Mouse (Mus musculus) cerebellum, postnatal 25 days (tissue): Measurements from ENCODE around the gene Rab1a.
A peak's percentile ranks its signal among the peaks of the same experiment; 100 is the strongest.
"Not testable (repeated sequence)": the region's sequence is repeated elsewhere in the genome, so short reads cannot be mapped to it uniquely, and the experiment has no call there.

ENCODE experiments used
- DNase-seq, 2 experiments: peaks; one replicate each; pipeline ENCODE4 v3.0.0; 2021; ENCODE audit warnings: mixed read lengths in 2 of 2

Gene Rab1a

DNA sequence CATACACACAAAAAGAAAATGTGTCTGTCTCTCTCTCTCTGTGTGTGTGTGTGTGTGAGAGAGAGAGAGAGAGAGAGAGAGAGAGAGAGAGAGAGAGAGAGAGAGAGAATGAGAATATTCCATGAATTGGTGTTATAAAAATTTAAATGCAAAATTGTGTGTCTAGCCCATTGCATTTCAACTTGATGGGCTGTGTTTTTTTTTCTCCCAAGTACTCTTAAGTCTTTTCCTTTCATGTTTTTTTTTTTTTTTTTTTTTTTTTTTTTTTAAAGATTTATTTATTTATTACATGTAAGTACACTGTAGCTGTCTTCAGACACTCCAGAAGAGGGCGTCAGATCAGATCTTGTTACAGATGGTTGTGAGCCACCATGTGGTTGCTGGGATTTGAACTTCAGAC, 20.4 kb downstream of the Rab1a start:
- not testable (repeated sequence) for DNase-seq

DNA sequence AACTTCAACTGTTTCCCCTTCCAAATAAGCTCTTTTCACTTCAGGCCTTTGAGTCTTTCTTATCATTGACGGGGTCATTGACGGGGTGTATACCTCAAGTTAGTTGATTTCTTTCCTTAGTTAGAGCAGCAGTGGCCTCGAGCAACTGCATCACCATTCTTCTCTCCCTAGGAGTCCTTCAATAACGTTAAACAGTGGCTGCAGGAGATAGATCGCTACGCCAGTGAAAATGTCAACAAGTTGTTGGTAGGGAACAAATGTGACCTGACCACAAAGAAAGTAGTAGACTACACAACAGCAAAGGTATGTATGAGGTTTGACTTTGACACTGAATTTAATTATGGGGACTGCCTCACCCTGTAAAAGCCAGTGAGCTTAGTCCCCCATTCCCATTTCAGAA, 23.0 kb downstream of the Rab1a start:
- DNase-seq = no peak

DNA sequence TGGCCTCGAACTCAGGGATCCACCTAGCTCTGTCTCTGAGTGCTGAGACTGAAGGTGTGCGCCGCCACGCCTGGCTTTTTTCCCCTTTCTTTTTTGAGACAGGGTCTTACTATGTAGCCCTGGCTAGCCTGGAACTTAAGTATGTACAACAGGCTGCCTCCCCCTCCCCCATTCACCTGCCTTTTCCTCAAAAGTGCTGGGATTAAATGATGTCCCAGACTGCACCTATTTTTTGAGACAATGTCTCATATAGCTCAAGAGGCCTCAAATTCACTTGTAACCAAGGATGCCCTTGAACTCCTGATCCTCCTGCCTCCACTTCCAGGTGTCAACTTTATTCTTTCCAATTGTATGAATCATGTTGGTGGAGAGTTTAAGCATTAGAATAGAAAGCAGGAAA, 24.7 kb downstream of the Rab1a start:
- DNase-seq = no peak

DNA sequence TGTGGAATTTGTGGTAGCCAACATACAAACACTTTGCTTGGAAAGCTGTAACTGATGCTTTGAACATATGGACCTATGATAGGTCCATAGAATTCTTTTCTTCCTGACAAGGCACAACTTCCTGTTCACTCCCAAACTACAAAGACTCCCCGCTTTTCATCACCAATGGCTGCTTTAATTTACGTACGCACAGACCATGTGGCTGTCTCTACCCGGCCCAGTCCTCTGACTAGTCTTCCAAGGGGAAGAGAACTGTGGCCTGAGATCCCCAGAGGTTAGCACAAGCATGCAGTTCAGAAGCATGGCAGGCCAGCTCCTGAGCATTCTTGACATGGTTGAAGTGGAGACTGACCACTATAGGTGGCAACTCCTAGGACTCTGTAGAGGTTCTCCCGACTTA, 27.4 kb downstream of the Rab1a start:
- no peak for DNase-seq

DNA sequence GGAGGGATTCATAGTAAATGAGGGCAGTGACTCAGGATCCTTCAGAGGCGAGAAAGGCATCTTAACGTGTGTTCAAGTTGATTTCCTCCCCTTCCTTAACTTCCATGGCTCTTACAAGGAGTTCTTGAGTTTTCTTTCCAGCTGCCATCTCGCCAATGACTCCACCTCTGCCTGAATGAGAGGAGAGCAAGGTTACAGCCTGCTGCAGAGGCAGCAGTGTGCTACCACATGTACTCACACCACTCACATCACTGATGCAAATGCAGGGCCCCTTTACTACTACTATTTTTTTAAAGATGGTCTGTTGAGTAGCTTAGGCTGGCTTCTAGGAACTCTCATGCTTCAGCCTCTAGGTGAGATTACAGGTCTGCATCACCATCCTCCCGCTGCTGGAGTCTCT, 28.1 kb downstream of the Rab1a start:
- DNase-seq = no peak

DNA sequence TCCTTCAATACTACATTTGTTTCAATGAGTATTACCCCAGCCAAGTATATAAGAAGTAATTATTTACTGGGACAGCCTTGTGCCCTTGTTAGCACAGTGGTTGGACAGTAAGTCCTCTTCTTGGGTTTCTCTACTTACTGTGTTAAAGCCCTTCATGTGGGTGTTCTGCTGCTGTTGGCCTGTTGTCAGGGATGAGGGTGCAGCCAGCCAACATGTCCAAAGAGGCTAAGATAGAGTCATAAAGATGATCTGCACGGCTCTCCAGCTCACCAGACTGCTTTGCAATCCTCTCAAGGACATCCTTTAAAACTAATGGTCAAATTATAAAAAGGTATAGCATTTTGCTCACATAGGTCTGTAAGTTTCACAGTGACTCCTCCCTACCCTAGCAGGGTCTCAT, 29.1 kb downstream of the Rab1a start:
- DNase-seq = no peak

DNA sequence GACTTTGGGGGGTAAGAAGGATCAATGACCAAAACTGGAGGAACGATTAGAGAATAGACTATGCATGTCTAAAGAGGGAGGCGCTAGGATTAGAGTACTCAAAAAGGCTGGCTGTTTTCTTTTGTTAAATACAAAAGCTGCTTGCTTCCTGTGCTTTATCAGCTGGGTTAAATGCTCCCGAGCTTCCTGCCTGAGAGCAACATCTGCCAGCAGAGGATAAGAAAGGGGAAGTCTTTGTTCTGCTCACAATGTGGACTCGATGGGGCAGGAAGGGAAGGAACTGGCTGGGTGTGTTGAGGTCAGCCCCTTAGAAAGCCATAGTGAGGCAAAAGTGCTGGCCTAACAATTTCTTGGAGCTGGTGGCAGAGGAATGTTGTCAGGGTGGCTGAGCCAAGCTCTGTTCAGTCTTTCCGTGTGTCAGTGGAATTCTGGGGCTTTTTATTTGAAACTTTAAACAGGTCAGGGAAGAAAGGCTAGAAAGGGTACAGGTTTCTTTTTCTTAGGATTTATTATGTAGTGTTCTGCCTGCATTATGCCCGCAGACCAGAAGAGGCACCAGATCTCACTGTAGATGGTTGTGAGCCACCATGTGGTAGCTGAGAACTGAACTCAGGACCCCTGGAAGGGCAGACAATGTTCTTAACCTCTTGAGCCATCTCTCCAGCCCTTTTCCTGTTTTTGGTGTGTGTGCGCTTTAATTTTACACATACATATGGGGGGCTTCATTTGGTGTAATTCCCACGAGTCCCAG, 30.1 kb downstream of the Rab1a start:
- no peak for DNase-seq

DNA sequence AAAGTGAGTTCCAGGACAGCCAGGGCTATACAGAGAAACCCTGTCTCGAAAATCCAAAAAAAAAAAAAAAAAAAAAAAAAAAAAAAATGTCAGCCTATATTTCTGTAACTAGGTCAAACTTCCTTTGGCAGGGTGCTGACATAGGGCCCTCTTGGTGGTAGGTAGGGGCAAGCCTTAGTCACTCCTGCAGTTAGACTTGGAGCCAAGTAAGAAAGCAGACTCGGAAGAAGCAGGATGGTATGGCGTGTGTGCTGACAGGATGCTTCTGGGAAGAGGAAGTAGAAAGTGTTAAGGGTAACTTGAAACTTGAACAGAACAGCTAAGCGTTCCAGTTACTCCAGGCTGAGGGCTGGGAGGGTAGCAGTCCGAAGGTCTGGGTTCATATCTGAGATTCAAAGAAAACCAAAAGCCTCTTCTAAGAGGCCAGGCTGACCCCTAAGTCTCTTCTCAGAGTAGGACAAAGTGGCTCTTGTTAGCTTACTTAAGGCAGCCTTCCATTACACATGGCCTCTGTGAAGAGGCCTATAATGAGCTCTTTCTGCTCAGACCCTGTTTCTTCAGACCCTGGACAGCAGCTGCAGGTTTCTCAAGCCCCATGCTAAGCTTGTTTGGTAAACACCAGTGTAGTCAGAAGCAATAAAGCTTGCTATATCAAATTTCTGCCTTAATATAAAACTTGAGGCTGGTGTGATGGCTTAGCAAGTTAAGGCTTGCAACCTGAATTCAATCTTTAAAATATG, 31.0 kb downstream of the Rab1a start:
- DNase-seq = no peak

DNA sequence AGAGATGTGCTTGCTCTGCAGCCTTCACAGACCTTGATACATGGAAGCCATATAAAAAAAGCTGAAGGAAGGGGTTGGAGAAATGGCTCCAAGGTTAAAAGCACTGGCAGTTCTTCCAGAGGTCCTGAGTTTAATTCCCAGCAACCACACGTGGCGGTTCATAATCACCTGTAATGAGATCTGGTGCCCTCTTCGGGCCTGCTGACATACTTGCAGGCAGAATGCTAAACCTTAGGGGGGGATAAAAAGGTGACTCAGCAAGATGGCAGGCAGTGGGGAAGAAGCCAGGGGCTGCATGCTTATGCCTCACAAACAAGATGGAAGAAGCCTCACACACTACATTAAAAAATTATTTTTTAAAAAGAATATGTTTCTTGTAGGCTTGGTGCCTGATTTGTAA, 33.0 kb downstream of the Rab1a start:
- no peak for DNase-seq

DNA sequence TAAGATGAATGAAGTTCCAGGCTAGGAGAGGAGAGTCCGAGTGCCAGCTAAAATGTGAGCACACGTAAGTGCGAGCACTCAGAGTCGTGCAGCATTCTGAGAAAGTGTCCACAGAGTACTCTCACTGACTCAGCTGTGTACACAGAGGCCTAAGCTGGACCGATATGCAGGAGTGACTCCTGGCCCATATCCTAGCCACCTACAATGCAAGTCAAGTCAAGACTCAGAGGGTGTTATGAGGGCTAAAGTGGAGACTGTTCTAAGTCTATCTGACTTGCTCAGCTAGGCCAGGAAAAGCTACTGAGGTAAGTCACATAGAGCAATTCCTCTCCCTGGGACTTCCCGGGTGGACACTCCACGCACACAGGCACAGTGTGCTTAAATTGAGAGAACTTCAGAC, 35.8 kb downstream of the Rab1a start:
- no peak for DNase-seq

DNA sequence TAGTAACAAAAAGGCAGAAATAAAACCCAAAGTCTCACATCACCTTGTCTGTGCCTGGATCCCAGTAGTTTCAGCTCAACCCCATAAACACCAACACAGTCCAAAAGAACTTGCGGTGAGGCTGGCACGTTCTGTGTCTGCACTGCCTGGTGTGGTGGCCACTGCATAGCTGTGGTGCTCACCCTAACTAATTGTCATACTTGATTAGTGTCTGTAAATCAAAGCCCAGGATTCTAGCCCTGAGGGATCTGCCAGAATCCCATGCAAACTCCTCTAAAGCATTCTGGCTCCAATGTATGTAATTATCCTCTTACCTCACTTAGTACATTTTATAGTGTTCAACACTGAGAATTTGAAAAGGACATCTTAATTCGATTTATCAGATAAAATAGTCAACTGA, 36.7 kb downstream of the Rab1a start:
- DNase-seq = no peak

DNA sequence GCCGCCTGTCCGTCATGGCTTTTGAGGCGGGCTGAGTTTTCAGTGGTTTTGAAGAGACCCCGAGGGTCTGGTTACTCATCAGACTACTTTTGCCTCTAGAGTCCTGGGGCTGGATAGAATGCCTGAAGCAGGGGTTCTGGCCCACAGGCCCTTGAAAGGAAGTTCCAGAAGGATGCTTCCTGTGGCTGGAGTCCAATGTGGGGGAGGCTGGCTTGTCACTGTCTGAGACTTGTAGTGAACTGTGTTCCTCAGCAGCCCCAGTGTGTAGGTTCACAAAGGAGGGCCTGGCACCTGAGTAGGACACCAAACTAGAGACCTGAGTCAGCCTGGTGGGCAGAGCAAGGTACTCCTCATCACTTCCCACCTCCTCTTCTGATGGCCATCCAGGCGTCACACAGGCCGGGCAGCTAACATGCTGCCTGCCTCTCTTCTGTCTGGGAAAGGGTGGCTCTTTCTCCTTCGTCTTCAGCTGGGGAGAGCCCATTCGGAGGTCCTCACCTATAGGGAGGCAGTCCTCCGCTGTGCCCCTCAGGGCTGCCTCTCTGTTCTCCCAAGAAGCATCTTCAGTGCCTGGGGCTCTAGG, 38.1 kb downstream of the Rab1a start:
- no peak for DNase-seq

DNA sequence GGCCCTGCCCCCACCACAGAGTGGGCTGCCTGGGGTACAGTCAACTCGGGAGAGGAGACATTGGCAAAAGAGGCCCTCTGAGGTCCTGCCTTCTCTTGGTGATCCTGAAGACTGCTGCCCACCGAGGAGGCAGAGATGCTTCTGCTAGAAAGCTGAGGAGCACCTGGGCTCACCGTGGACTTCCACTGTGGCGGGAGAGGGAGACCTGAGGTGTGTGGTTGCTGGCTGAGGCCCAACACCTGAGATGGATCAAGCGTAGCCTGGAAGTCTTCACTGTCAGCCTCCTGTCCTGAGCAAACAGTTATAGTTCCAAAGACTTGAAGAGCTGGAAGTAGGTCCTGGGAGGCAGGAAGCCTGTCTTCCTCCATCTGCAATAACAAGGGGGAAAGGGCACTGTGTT, 39.1 kb downstream of the Rab1a start:
- DNase-seq = no peak

DNA sequence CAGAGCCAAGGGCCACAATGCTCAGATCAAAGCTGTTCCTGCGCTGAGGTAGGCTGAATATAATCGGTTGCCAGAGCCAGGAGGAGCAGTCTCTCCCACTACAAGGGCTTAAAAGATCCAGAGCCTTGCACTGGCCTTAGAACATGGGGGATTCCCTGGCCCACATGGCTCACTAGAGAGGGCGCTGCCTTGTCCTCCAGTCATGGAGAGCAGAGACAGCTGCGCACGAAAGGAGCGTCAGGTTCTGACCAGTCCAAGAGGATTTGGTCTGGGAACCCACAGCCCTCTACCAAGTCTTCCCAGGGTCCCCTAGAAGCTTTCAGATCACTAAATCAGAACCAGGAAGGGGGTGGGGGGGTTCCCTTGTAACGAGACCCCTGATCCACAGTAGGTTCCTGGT, 40.1 kb downstream of the Rab1a start:
- no peak for DNase-seq

DNA sequence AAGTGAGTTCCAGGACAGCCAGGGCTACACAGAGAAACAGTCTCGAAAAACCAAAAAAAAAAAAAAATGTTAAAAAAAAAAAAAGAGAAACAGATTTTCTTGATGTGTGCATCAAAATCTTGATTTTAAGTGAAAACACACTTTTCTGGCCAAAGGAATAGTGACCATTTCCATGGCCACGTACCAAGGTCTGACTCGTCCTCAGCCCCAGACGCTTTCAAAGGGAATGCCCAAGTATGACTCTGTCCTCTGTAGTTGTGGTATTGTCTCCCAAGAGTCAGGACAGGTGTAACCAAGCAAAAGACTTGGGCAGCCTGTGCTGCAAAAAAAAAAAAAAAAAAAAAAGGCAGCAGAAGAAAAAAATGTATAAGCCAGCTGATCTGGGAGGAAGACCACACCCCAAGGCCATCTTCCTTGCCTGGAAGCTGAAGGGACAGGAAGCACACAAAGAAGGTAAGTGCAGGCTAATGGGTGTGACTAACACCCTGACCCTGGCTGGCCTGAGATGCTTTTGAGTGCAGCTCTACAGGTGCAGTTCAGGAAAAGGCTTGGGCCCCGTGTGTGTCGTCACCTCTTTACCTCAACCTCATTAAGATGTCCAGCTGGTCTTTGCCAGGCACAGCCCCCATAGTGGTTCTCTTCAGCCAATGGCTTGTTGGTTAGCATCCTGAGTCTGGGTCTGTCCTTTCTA, 41.3 kb downstream of the Rab1a start:
- DNase-seq = no peak

DNA sequence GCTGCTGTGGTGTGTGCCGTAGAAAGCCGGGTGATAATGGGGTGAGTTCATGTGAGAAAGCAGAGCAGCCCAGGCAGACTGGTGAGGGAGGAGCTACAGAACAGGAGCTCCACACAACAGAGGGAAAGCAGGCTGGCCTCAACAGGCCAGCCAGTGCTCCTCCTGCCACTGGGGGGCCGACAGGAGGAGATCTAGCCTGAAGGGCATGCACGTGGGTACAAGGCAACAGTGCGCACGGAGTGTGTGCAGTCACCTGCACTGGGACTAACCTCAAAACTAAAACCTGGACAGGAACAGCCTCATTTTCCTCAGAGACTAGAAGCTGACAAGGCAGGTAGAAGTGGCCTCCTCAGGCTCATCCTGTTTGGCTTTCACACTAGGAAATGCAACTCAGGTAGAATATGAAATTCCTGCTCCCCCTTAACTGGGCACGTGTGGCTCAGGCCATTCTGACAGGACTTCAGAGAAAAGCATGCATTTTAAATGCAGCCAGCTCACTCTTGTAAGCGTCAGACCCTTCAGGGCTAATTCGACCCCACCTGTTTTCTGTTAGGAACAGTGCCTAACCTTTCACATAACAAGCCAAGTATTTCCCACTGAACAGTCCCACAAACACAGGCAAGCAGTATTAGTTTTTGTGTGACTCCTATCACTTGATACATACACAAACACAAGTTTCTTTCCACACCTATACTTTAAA, 42.1 kb downstream of the Rab1a start:
- DNase-seq = peak in 1 of 2 experiments; percentile 47

DNA sequence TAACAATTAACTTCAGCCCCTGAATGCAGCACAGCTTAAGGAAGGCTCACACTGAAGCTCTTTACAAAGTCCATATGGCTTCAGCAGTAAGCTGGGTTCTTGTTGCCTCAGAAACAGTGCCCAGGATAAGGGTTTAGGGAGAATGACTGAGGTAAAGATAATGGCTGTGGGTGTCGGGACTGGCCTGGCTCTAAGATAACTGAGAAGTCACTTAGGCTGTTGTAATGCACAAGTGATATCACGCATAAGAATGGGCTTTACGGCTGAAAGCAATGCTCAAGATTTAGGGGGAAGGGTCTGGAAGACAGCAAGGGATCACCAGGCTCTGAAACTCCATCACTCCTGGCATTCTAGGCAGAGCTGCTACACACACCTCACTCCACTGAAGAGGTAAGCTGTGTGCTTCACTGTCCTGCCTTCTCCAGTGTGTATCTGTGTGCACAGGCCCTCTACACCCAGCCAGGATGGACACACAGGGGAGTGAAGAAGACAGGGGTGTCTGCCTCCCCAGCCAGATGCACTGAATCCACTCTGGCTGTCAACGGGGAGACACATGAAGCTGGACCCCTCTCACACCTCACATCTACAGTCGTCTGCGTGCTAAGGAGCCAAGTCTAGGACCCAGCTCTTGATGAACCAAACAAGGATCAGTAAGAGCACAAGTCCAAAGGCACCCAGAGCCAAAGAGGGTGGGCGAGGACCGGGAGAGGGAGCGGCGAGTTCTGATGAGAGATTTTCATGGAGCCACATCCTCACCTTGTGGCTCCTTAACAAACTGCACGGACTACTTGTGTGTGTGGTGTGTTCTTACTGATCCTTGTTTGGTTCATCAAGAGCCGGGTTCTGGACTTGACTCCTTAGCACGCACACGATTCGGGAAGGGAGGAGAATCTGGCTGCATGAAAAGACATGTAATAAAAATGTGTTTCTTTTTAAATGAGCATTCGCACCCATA, 43.4 kb downstream of the Rab1a start:
- no peak for DNase-seq

DNA sequence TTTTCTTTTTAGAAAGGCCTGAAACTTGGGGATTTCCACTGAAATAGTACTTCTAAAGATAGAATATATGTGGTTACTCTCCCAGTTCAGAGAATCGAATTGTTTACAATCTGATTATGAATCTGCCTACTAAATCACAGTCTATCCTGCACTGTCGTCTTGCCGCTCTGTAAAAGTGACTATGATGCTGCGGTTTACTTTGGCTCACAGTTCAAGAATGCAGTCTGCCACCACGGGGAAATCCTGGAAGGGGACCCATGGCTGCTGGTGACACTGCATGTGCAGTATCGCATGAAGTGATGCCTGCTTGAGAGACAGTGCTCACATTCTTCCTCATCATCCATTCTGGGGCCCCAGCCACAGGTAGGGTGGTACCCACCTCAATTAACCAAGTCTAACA, 44.1 kb downstream of the Rab1a start:
- DNase-seq = no peak

DNA sequence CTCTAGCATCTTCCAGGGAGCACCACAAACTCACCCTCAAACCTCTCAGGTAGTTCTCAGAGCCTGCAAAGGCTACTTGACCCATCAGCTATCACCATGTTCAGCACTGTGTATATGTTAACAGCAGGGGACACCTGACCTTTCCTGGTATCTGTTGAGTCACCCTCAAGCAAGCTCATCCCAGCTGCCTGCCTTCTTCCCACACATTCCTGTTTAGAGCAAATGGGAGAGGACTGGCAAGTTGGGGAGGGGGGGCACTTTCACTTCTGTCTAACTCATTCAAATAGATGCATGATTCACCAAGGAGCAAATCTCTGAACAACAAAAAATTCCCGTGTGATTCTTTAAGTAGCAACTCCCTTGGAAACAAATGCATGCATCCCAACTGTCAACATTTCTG, 45.4 kb downstream of the Rab1a start:
- DNase-seq = no peak

DNA sequence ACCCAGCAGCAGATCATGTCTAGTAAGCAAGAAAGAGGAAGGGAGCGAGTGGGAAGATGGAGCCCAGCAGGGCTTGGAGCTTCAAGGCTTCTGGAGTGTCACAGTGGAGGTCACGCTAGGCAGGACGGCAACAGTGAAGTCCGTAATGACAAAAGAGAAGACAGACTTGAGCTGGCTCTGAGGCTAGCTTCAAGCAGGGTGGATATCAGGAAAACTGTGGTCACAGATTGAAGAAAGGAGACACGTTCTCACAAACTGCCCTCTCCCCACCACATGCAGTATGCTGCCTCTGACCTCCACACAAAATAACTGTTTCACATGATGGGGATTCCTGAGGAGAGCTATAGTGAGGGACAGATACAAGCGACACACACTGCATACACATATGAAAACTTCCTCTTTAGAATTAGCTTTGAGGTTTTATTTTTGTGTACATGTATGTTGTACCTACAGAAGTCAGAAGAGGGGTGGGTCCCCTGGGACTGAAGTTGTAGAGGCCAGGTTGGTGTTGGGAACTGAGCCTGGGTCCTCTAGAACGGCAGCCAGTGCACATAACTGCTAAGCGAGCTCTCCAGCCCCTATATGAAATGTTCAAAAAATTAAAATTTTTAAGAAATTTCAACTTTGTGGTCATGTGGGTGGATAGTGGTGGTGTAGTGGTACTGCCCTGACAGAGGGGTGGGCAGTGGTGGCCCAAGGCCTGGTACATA, 46.1 kb downstream of the Rab1a start:
- DNase-seq = no peak

DNA sequence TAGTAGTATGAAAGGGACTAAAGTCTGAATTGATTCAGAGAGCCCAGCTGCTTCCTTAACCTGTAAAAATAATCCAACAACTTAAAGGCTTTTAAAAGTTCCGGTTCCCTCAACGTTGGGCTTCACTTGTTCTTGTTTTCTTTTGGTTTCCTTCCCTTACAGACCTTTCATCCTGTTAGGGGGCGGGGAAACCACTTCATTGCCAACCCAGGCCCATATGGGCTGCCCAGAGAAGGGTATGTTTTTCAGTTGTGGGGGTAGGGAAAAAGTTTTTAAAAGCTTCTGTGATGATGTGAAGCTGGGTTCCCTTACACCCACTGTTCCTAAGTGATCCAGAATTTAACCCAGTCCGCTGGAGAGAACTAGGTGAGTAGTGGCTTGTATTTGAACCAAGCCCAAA, 47.0 kb downstream of the Rab1a start:
- DNase-seq = no peak
